Mouse (Mus musculus): ENCODE results near the gene Dnah8. TPM values are rescaled to one million over a fixed set of nuclear protein-coding genes. Genes with fewer than 3 reads are reported as not detected.
A peak's percentile ranks its signal among the peaks of the same experiment; 100 is the strongest.

The Dnah8 gene
- polyA plus RNA-seq, 1 experiment from 2014 or later, result 0.43 TPM

DNA sequence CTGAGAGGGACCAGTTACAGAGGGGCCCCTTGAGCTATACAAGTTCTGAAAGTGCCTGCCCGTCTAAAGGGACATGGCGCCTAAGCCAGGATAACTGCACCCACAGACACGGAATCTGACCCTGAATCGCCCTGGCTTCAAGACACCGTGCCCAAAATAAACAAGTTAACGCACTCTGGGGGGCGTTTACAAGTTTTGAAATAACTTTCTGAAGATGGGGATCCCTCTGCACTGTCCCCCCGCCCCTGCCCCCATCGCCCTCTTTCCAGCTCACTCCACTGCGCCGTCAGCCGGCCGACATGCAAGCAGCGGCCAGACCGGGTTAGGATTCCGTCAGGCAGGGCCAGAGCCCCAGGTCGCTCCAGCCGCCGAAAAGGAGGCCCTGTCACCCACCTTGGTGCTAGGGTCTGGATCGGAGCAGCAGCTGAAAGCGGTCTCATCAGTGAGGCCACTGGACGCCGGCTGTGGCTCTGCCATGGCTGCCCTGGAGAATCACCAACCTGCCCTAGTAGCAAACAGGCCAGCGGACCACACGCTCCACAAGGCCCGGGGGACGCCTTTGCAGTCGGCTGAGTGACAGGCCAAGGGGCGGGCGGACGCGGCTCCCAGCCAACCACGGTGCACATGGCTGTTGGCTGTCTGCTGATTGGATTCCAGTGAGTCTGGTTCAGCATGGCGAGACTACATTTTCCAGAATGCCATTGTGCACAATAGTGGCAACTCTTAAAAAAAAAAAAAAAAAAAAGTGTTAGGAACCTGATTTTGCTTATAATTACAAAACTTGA lies 11.9 kb upstream of the Dnah8 start:
- peak; percentile 98 for DNase-seq (ENCODE audit: low spot score)
- TF ChIP-seq CTCF (IDR thresholded peaks at IDR 0.05; ENCODE audit: low read depth), result no peak; the same call in 1 of the 2 replicates
- 0% methylated on average over 34 of the region's 34 CpGs for WGBS
- Histone ChIP-seq H3K9ac (ENCODE audit: low read depth, low read length) (peak overlapping the region; percentile 88), H3K4me2 (ENCODE audit: low read length) (peak overlapping the region; percentile 63), H3K4me1 (replicated peaks; ENCODE audit: insufficient read depth, low read length) (peaks cover 20% of the 10 kb centered on the region), H3K4me3 (replicated peaks; ENCODE audit: low read depth, low read length) (peak overlapping the region; percentile 74), H3K9me3 (replicated peaks; ENCODE audit: low read length) (no peaks in the 10 kb centered on the region), H3K27ac (peak overlapping the region; percentile 91), H3K27me3 (ENCODE audit: insufficient read depth, low read length) (no peaks in the 10 kb centered on the region), H3K36me3 (ENCODE audit: insufficient read depth, low read length) (no peaks in the 10 kb centered on the region)
- ATAC-seq (replicated peaks; ENCODE audit: low FRiP score, low read depth), result peak; percentile 100

DNA sequence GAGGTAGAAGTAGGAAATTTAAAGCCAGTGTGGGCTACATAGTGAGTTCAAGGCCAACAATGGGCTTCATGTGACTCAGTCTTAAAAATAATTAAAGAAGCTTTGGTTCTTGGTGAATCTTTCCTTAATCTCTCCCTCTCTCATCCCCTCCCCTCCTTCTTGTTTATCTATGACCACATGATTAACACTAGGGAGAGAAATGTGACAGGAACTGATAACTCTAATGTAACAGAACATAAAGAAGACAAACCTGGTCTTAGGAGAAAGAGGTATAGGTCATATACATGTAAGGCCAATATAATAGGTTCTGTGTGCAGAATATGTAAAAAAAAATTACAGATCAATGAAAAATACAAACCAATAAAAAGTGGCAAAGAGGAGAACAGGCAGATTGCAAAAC lies 10.8 kb upstream of the Dnah8 start:
- Histone ChIP-seq H3K9me3 (replicated peaks; ENCODE audit: low read length) (no peaks in the 10 kb centered on the region), H3K9ac (ENCODE audit: low read depth, low read length) (no peak overlapping the region), H3K4me3 (replicated peaks; ENCODE audit: low read depth, low read length) (no peak overlapping the region), H3K4me1 (replicated peaks; ENCODE audit: insufficient read depth, low read length) (peaks cover 13% of the 10 kb centered on the region), H3K36me3 (ENCODE audit: insufficient read depth, low read length) (no peaks in the 10 kb centered on the region), H3K27me3 (ENCODE audit: insufficient read depth, low read length) (no peaks in the 10 kb centered on the region), H3K4me2 (ENCODE audit: low read length) (no peak overlapping the region), H3K27ac (no peak overlapping the region)
- DNase-seq (ENCODE audit: low spot score) (no peak), ATAC-seq (replicated peaks; ENCODE audit: low FRiP score, low read depth) (no peak)
- TF ChIP-seq CTCF (IDR thresholded peaks at IDR 0.05; ENCODE audit: low read depth), result no peak

DNA sequence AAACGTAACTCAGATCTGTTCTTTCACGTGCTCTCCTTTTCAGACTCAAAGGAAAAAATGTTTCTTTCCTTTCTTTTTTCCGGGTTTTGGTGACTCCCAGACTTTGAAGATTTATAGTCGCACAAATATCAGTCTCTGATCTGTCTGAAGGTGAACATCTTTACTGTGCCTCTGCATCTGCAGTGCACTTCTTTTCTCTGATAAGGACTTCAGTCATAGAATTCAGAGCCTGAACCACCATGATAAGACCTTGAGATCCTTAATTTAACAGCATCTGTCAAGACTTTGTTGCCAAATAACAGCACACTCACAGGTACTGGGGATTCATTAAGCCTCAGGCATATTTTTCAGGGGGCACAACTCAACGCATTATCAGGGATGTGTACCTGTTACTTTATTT lies 8.0 kb upstream of the Dnah8 start:
- Histone ChIP-seq H3K9me3 (replicated peaks; ENCODE audit: low read length) (no peaks in the 10 kb centered on the region), H3K4me2 (ENCODE audit: low read length) (no peak overlapping the region), H3K4me1 (replicated peaks; ENCODE audit: insufficient read depth, low read length) (peaks cover 4% of the 10 kb centered on the region), H3K4me3 (replicated peaks; ENCODE audit: low read depth, low read length) (no peak overlapping the region), H3K36me3 (ENCODE audit: insufficient read depth, low read length) (no peaks in the 10 kb centered on the region), H3K9ac (ENCODE audit: low read depth, low read length) (no peak overlapping the region), H3K27ac (no peak overlapping the region), H3K27me3 (ENCODE audit: insufficient read depth, low read length) (no peaks in the 10 kb centered on the region)
- TF ChIP-seq CTCF (IDR thresholded peaks at IDR 0.05; ENCODE audit: low read depth), result no peak
- ATAC-seq (replicated peaks; ENCODE audit: low FRiP score, low read depth), result no peak
- 78% methylated on average over 5 of the region's 5 CpGs for WGBS
- no peak for DNase-seq (ENCODE audit: low spot score)

DNA sequence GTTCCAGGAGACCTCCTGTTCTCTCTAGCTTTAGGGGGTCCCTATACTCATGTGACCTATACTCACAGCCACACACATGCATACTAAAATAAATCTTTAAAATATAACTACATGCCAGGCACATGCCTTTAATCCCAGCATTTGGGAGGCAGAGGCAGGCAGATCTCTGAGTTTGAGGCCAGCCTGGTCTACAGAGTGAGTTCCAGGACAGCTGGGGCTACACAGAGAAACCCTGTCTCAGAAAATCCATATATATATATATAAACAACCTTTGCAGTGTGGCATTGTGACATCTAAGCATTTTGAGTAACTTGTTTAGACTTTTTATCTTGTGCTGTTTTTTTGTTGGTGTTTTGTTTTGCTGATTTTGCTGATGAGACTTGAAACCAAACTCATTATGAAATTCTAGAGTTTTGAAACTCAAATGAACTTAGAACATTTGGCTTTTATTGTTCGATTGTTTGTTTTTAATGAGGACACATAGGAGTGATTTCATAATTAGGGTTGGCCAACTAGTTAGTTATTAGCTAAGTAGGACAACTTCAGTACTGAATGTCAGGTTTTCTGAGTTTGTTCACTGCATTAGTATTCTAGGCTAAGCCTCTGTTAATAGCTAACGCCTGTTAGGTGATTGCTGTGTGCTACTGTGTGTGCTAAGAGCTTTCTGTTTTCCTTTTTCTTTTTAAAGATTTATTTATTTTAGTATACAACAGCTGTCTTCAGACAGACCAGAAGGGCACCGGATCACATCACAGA lies 5.8 kb upstream of the Dnah8 start:
- H3K4me2 ChIP-seq (ENCODE audit: low read length), result no peak overlapping the region
- no peak for TF ChIP-seq CTCF (IDR thresholded peaks at IDR 0.05; ENCODE audit: low read depth)
- ATAC-seq (replicated peaks; ENCODE audit: low FRiP score, low read depth), result no peak
- H3K9ac ChIP-seq (ENCODE audit: low read depth, low read length), result no peak overlapping the region
- no peaks in the 10 kb centered on the region for H3K27me3 ChIP-seq (ENCODE audit: insufficient read depth, low read length)
- no peaks in the 10 kb centered on the region for H3K9me3 ChIP-seq (replicated peaks; ENCODE audit: low read length)
- no peaks in the 10 kb centered on the region for H3K36me3 ChIP-seq (ENCODE audit: insufficient read depth, low read length)
- 0 out of 2 replicates have a peak overlapping the region, but pooled peaks have one; percentile 2 for H3K27ac ChIP-seq
- H3K4me1 ChIP-seq (replicated peaks; ENCODE audit: insufficient read depth, low read length), result no peaks in the 10 kb centered on the region
- 75% methylated on average over 3 of the region's 3 CpGs for WGBS
- H3K4me3 ChIP-seq (replicated peaks; ENCODE audit: low read depth, low read length), result no peak overlapping the region
- DNase-seq (ENCODE audit: low spot score), result no peak

DNA sequence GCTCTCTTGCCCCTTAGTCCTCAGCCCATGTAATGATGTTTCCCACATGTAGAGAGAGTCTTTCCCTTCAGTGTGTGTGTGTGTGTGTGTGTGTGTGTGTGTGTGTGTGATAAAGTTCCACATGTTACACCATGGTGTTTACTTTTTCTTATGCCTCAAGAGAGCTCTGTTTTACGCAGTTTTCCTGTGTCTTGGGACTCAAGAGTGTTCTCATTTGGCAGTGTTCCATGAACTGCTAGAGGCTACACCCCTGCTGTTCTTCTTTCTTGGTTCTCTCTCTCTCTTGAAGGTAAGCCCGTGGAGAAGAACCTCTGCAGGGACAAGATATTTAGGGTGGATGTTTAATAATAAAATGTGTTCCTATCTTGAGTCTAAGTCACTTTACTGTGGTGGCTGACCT lies 5.0 kb upstream of the Dnah8 start:
- Histone ChIP-seq H3K9me3 (replicated peaks; ENCODE audit: low read length) (no peaks in the 10 kb centered on the region), H3K27ac (0 out of 2 replicates have a peak overlapping the region, but pooled peaks have one; percentile 2), H3K4me1 (replicated peaks; ENCODE audit: insufficient read depth, low read length) (no peaks in the 10 kb centered on the region), H3K9ac (ENCODE audit: low read depth, low read length) (no peak overlapping the region), H3K4me2 (ENCODE audit: low read length) (no peak overlapping the region), H3K4me3 (replicated peaks; ENCODE audit: low read depth, low read length) (no peak overlapping the region), H3K36me3 (ENCODE audit: insufficient read depth, low read length) (no peaks in the 10 kb centered on the region), H3K27me3 (ENCODE audit: insufficient read depth, low read length) (no peaks in the 10 kb centered on the region)
- no peak for TF ChIP-seq CTCF (IDR thresholded peaks at IDR 0.05; ENCODE audit: low read depth)
- ATAC-seq (replicated peaks; ENCODE audit: low FRiP score, low read depth) (no peak), DNase-seq (ENCODE audit: low spot score) (no peak)
- WGBS, result 43% methylated on average over 2 of the region's 2 CpGs

DNA sequence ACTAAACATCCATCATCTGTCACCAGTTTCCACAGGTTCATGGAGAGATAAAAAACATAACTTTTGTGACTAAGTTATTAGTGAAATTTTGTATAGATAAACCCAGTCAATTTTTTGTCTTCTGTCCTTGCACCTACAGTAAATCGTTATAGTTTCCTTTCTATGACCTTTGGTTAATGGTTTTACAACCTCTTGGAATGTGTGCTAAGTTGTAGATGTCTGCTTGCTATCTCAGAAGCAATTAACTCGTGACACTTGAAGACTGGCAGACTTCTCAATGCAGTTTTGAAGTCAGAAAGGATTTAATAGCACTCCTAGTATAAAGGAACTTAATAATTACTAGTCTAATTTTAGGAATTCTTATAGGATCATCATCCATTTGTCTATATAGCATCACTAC lies 3.6 kb upstream of the Dnah8 start:
- Histone ChIP-seq H3K4me3 (replicated peaks; ENCODE audit: low read depth, low read length) (no peak overlapping the region), H3K4me1 (replicated peaks; ENCODE audit: insufficient read depth, low read length) (no peaks in the 10 kb centered on the region), H3K9ac (ENCODE audit: low read depth, low read length) (no peak overlapping the region), H3K27me3 (ENCODE audit: insufficient read depth, low read length) (no peaks in the 10 kb centered on the region), H3K36me3 (ENCODE audit: insufficient read depth, low read length) (no peaks in the 10 kb centered on the region), H3K4me2 (ENCODE audit: low read length) (no peak overlapping the region), H3K9me3 (replicated peaks; ENCODE audit: low read length) (no peaks in the 10 kb centered on the region), H3K27ac (no peak overlapping the region)
- DNase-seq (ENCODE audit: low spot score) (no peak), ATAC-seq (replicated peaks; ENCODE audit: low FRiP score, low read depth) (no peak)
- no peak for TF ChIP-seq CTCF (IDR thresholded peaks at IDR 0.05; ENCODE audit: low read depth)
- WGBS, result 57% methylated on average over 2 of the region's 2 CpGs
